Mouse (Mus musculus): ENCODE results near the gene Pbx4. TPM values are rescaled to one million over a fixed set of nuclear protein-coding genes. Genes with fewer than 3 reads are reported as not detected.
A peak's percentile ranks its signal among the peaks of the same experiment; 100 is the strongest.

Gene Pbx4
- polyA plus RNA-seq, 1 experiment from 2014 or later = 62.1 TPM

- no peaks in the 10 kb centered on the region for H3K27me3 ChIP-seq (replicated peaks)
- H3K4me1 ChIP-seq = peaks cover 5% of the 10 kb centered on the region; the same call in 1 of the 2 replicates
- WGBS = 90% methylated on average over 12 of the region's 12 CpGs
- H3K9me3 ChIP-seq = no peaks in the 10 kb centered on the region
- H3K4me3 ChIP-seq = no peak overlapping the region
- H3K27ac ChIP-seq = no peak overlapping the region
- no peak for ATAC-seq (replicated peaks)
- no peak overlapping the region for H3K4me2 ChIP-seq
- H3K9ac ChIP-seq = no peak overlapping the region
- H3K36me3 ChIP-seq (replicated peaks) = peaks cover 22% of the 10 kb centered on the region
Observed at GRCm38 (mm10) chr8:69912478-69913074, 80.3 kb downstream of the Pbx4 start.

- H3K9me3 ChIP-seq = no peaks in the 10 kb centered on the region
- no peaks in the 10 kb centered on the region for H3K27me3 ChIP-seq (replicated peaks)
- peaks cover 8% of the 10 kb centered on the region; the same call in 1 of the 2 replicates for H3K4me1 ChIP-seq
- H3K36me3 ChIP-seq (replicated peaks) = peaks cover 20% of the 10 kb centered on the region
- no peak overlapping the region for H3K27ac ChIP-seq
- no peak overlapping the region for H3K4me3 ChIP-seq
- H3K9ac ChIP-seq = no peak overlapping the region
- H3K4me2 ChIP-seq = no peak overlapping the region
- 96% methylated on average over 4 of the region's 4 CpGs for WGBS
- ATAC-seq (replicated peaks) = no peak
Observed at GRCm38 (mm10) chr8:69914526-69914925, 82.2 kb downstream of the Pbx4 start.

GRCm38 (mm10) chr8:69915748-69916147 lies 83.5 kb downstream of the Pbx4 start:
- Histone ChIP-seq H3K4me2 (no peak overlapping the region), H3K9ac (no peak overlapping the region), H3K9me3 (no peaks in the 10 kb centered on the region), H3K27ac (0 out of 2 replicates have a peak overlapping the region, but pooled peaks have one; percentile 15), H3K4me1 (peaks cover 18% of the 10 kb centered on the region), H3K4me3 (no peak overlapping the region), H3K36me3 (replicated peaks) (peaks cover 15% of the 10 kb centered on the region), H3K27me3 (replicated peaks) (no peaks in the 10 kb centered on the region)
- ATAC-seq (replicated peaks) = peak; percentile 27; the same call in 1 of the 2 replicates
- 32% methylated on average over 5 of the region's 5 CpGs for WGBS

GRCm38 (mm10) chr8:69918506-69918905 lies 86.2 kb downstream of the Pbx4 start:
- Histone ChIP-seq H3K27me3 (replicated peaks) (no peaks in the 10 kb centered on the region), H3K9me3 (no peaks in the 10 kb centered on the region), H3K9ac (no peak overlapping the region), H3K27ac (no peak overlapping the region), H3K4me3 (no peak overlapping the region), H3K4me1 (peaks cover 26% of the 10 kb centered on the region), H3K36me3 (replicated peaks) (0 out of 2 replicates have a peak, but pooled peaks cover 10% of the 10 kb centered on the region), H3K4me2 (no peak overlapping the region)
- peak; percentile 3; the same call in 1 of the 2 replicates for ATAC-seq (replicated peaks)

GRCm38 (mm10) chr8:69919010-69919409 lies 86.7 kb downstream of the Pbx4 start:
- 0 out of 2 replicates have a peak, but pooled peaks cover 10% of the 10 kb centered on the region for H3K36me3 ChIP-seq (replicated peaks)
- no peak overlapping the region for H3K4me3 ChIP-seq
- H3K4me1 ChIP-seq = peaks cover 26% of the 10 kb centered on the region
- 58% methylated on average over 1 of the region's 1 CpGs for WGBS
- H3K4me2 ChIP-seq = no peak overlapping the region
- no peaks in the 10 kb centered on the region for H3K27me3 ChIP-seq (replicated peaks)
- ATAC-seq (replicated peaks) = peak; percentile 60
- peak overlapping the region; percentile 10; the same call in 1 of the 2 replicates for H3K27ac ChIP-seq
- no peaks in the 10 kb centered on the region for H3K9me3 ChIP-seq
- H3K9ac ChIP-seq = no peak overlapping the region

- Histone ChIP-seq H3K4me2 (peak overlapping the region; percentile 18; the same call in 1 of the 2 replicates), H3K27me3 (replicated peaks) (no peaks in the 10 kb centered on the region), H3K9me3 (no peaks in the 10 kb centered on the region), H3K4me1 (peaks cover 26% of the 10 kb centered on the region), H3K9ac (0 out of 2 replicates have a peak overlapping the region, but pooled peaks have one; percentile 12), H3K36me3 (replicated peaks) (0 out of 2 replicates have a peak, but pooled peaks cover 3% of the 10 kb centered on the region), H3K27ac (peak overlapping the region; percentile 76), H3K4me3 (no peak overlapping the region)
- ATAC-seq (replicated peaks) = peak; percentile 79
- whole genome bisulfite sequencing = 46% methylated on average over 11 of the region's 11 CpGs
Observed at GRCm38 (mm10) chr8:69919876-69920662, 87.8 kb downstream of the Pbx4 start.

GRCm38 (mm10) chr8:69921141-69921540 lies 88.8 kb downstream of the Pbx4 start:
- H3K9ac ChIP-seq = no peak overlapping the region
- no peaks in the 10 kb centered on the region for H3K27me3 ChIP-seq (replicated peaks)
- no peak overlapping the region for H3K4me3 ChIP-seq
- no peaks in the 10 kb centered on the region for H3K9me3 ChIP-seq
- peaks cover 21% of the 10 kb centered on the region for H3K4me1 ChIP-seq
- H3K36me3 ChIP-seq (replicated peaks) = 0 out of 2 replicates have a peak, but pooled peaks cover 3% of the 10 kb centered on the region
- peak overlapping the region; percentile 76 for H3K27ac ChIP-seq
- ATAC-seq (replicated peaks) = no peak
- WGBS = 92% methylated on average over 2 of the region's 2 CpGs
- H3K4me2 ChIP-seq = no peak overlapping the region

Other genes starting within 250 kb of the Pbx4 start
- 39.5 and 41.8 TPM in 2 replicates for gene Zfp868, start 206.9 kb upstream of the Pbx4 start, polyA plus RNA-seq (2015; fragmentation: Nextera tagmentation; extraction: Ambion mirVana)
- 2.6 and 3.0 TPM in 2 replicates for gene Zfp964, start 178.0 kb upstream of the Pbx4 start, polyA plus RNA-seq (2015; fragmentation: Nextera tagmentation; extraction: Ambion mirVana)
- 26.1 and 27.5 TPM in 2 replicates for gene Zfp869, start 121.8 kb upstream of the Pbx4 start, polyA plus RNA-seq (2015; fragmentation: Nextera tagmentation; extraction: Ambion mirVana)
- gene Zfp963, start 82.5 kb upstream of the Pbx4 start, polyA plus RNA-seq (2015; fragmentation: Nextera tagmentation; extraction: Ambion mirVana) = 9.1 and 10.6 TPM in 2 replicates
- gene Gm20422, start 57.6 kb upstream of the Pbx4 start, polyA plus RNA-seq (2015; fragmentation: Nextera tagmentation; extraction: Ambion mirVana) = 0.23 TPM in 1 of 2 replicates, not detected in the other
- 59.1 and 59.8 TPM in 2 replicates for gene Atp13a1, start 41.3 kb upstream of the Pbx4 start, polyA plus RNA-seq (2015; fragmentation: Nextera tagmentation; extraction: Ambion mirVana)
- 46.1 and 47.4 TPM in 2 replicates for gene Zfp866, start 41.3 kb upstream of the Pbx4 start, polyA plus RNA-seq (2015; fragmentation: Nextera tagmentation; extraction: Ambion mirVana)
- 38.5 and 43.2 TPM in 2 replicates for gene Gmip, start 23.8 kb upstream of the Pbx4 start, polyA plus RNA-seq (2015; fragmentation: Nextera tagmentation; extraction: Ambion mirVana)
- 0.76 and 0.80 TPM in 2 replicates for gene Lpar2, start 10.1 kb upstream of the Pbx4 start, polyA plus RNA-seq (2015; fragmentation: Nextera tagmentation; extraction: Ambion mirVana)
- 5.8 and 5.9 TPM in 2 replicates for gene Cilp2, start 55.2 kb downstream of the Pbx4 start, polyA plus RNA-seq (2015; fragmentation: Nextera tagmentation; extraction: Ambion mirVana)
- 4.5 and 4.7 TPM in 2 replicates for gene Tssk6, start 69.7 kb downstream of the Pbx4 start, polyA plus RNA-seq (2015; fragmentation: Nextera tagmentation; extraction: Ambion mirVana)
- gene Ndufa13, start 70.1 kb downstream of the Pbx4 start, polyA plus RNA-seq (2015; fragmentation: Nextera tagmentation; extraction: Ambion mirVana) = 171 and 172 TPM in 2 replicates
- 9.6 and 12.2 TPM in 2 replicates for gene Yjefn3, start 70.2 kb downstream of the Pbx4 start, polyA plus RNA-seq (2015; fragmentation: Nextera tagmentation; extraction: Ambion mirVana)
- gene Gatad2a, start 163.9 kb downstream of the Pbx4 start, polyA plus RNA-seq (2015; fragmentation: Nextera tagmentation; extraction: Ambion mirVana) = 27.2 and 31.7 TPM in 2 replicates
- 87.5 and 87.8 TPM in 2 replicates for gene Mau2, start 210.2 kb downstream of the Pbx4 start, polyA plus RNA-seq (2015; fragmentation: Nextera tagmentation; extraction: Ambion mirVana)
- gene Sugp1, start 210.3 kb downstream of the Pbx4 start, polyA plus RNA-seq (2015; fragmentation: Nextera tagmentation; extraction: Ambion mirVana) = 65.4 and 65.9 TPM in 2 replicates
- gene Tm6sf2, start 240.4 kb downstream of the Pbx4 start, polyA plus RNA-seq (2015; fragmentation: Nextera tagmentation; extraction: Ambion mirVana) = 1.7 and 2.1 TPM in 2 replicates